Mouse (Mus musculus) heart, embryonic 12.5 days (tissue): ENCODE measurements around the gene Itpripl2. TPM values are rescaled to one million over a fixed set of nuclear protein-coding genes. Genes with fewer than 3 reads are reported as not detected.
A peak's percentile ranks its signal among the peaks of the same experiment; 100 is the strongest.

Experiments used
- ATAC-seq: fragments of 200-750 bp; cut with Nextera tagmentation; 2 replicates; pipeline ENCODE4 v1.8.0; 2017; ENCODE audit warnings: moderate TSS enrichment, moderate library complexity; ENCODE audit not compliant: insufficient number of reproducible peaks, low FRiP score
- H3K27ac ChIP-seq: fragments of 300-500 bp; sonication (generic); 2 replicates; pipeline ENCODE4 v1.5.1; 2016; ENCODE audit warnings: mild to moderate bottlenecking, moderate library complexity; ENCODE audit not compliant: poor library complexity, severe bottlenecking
- H3K27me3 ChIP-seq: fragments of 300-500 bp; sonication (generic); replicated peaks from 2 replicates; pipeline ENCODE4 v1.6.1; 2016; ENCODE audit warnings: mild to moderate bottlenecking, moderate library complexity
- H3K36me3 ChIP-seq: fragments of 300-500 bp; sonication (generic); 2 replicates; pipeline ENCODE4 v1.6.1; 2016; ENCODE audit warnings: mild to moderate bottlenecking, moderate library complexity
- H3K4me1 ChIP-seq: fragments of 300-500 bp; sonication (generic); replicated peaks from 2 replicates; pipeline ENCODE4 v1.6.1; 2016; ENCODE audit warnings: mild to moderate bottlenecking
- H3K4me2 ChIP-seq: fragments of 300-500 bp; sonication (generic); 2 replicates; pipeline ENCODE4 v1.6.1; 2016; ENCODE audit warnings: mild to moderate bottlenecking, moderate library complexity
- H3K4me3 ChIP-seq: fragments of 300-500 bp; sonication (generic); 2 replicates; pipeline ENCODE4 v1.5.1; 2016; ENCODE audit warnings: mild to moderate bottlenecking
- H3K9ac ChIP-seq: fragments of 300-500 bp; sonication (generic); 2 replicates; pipeline ENCODE4 v1.6.1; 2016; ENCODE audit warnings: mild to moderate bottlenecking, moderate library complexity
- H3K9me3 ChIP-seq: fragments of 300-500 bp; sonication (generic); replicated peaks from 2 replicates; pipeline ENCODE4 v1.6.1; 2016; ENCODE audit warnings: mild to moderate bottlenecking, moderate library complexity
- WGBS: fragments of 180-500 bp; shearing (Covaris S2); methylation state at CpG from one replicate; pipeline ENCODE4 v1.1.7; 2016; 5-methylcytosine and 5-hydroxymethylcytosine counted together
- polyA plus RNA-seq: library from polyadenylated mRNA; unstranded; fragments of >200 nt; fragmentation: Nextera tagmentation; extraction: Ambion mirVana; gene quantifications from 2 replicates; pipeline ENCODE4 v1.2.1, GENCODE M21; 2016

The Itpripl2 gene
- 3.7 and 4.1 TPM in 2 replicates for polyA plus RNA-seq

DNA sequence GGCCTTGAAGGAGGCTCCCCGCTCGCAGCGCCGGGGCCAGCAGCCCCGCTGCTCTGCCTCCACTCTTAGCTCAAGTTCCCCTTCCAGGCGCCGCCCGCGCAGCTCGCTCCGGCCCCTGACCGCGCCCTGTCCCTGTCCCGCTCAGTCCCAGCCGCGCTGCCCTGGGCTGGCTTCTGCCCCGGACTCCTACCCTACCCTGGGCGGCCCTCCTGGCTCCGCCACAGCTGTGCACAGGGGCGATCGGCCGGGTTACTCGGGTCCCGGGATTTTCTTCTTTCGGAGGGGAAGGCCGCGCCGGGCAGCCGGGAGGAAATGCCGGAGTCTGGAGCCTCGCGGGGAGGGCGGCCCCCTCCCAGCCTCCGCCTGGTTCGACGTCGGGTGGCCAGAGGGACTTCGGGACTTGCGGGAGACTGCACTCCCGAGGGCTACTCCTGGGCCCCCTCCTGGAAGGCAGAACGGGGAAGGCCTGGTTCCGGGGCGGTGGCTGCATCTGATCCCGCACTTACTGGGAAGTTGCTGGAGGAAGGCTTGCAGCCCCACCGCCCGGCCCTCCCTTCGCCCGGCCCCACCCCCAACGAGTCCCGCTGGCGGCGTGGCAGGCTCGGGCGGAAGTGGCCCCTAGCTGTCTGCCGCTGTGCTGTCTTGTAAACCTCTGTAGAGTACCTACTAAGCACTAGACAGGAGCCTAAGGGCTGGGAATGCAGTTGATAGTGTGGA, at the start of gene Itpripl2:
Gene Itpripl2 (minus strand): TSS at position 545 of the 717 bp plus-strand sequence.
- no peaks in the 10 kb centered on the region for H3K9me3 ChIP-seq
- under 1% methylated on average over 54 of the region's 55 CpGs for WGBS
- peak; percentile 76 for ATAC-seq
- H3K27ac ChIP-seq = peak within 1 kb of the TSS; percentile 67
- peaks cover 13% of the 10 kb centered on the region for H3K27me3 ChIP-seq
- peaks cover 37% of the 10 kb centered on the region for H3K4me1 ChIP-seq
- peaks cover 6% of the 10 kb centered on the region; the same call in 1 of the 2 replicates for H3K36me3 ChIP-seq
- H3K4me2 ChIP-seq = peak within 1 kb of the TSS; percentile 72
- peak within 1 kb of the TSS; percentile 86 for H3K9ac ChIP-seq
- H3K4me3 ChIP-seq = peak within 1 kb of the TSS; percentile 70

DNA sequence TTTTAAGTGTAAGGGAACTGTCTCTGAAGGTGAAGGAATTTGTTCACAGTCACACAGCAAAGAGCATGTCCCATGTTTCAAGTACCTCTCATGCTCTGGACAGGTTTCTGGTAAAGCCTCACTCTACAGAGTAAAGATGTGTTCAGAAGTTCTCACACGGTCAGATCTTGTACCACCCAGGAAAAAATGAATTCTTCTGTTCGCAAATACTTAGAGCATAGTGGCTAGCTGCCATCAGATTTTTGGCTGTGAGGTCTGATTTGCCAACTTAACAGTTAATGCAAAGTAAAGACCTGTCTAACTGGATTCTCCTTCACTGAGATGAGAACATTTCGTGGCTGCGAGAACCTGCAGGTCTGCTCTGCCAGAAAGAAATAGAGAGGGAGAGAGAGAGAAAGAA, 43.3 kb upstream of the Itpripl2 start:
- Histone ChIP-seq H3K36me3 (no peaks in the 10 kb centered on the region), H3K4me1 (no peaks in the 10 kb centered on the region), H3K9me3 (no peaks in the 10 kb centered on the region), H3K9ac (no peak overlapping the region), H3K4me2 (no peak overlapping the region), H3K27me3 (no peaks in the 10 kb centered on the region), H3K4me3 (no peak overlapping the region), H3K27ac (no peak overlapping the region)
- ATAC-seq = no peak
- WGBS = 84% methylated on average over 4 of the region's 4 CpGs

DNA sequence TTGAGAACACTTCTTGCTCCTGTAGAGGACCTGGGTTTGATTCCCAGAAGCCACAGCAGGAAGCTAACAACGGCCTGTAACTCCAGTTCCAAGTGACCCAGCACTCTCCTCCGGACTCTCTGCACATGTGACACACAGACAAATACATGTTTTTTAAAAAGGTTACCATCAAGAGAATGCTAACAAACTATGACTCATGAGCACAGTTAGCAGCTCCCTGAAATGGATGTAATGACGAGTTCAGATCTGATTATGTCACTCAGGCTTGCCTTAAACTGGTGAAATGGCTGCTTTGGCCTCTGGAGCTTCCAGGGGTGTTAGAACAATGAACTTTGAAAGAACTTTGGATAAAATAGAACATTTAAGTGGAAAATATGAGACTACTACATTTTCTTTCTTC, 42.6 kb upstream of the Itpripl2 start:
- WGBS = 75% methylated on average over 3 of the region's 3 CpGs
- Histone ChIP-seq H3K36me3 (peaks cover 2% of the 10 kb centered on the region), H3K4me2 (no peak overlapping the region), H3K27ac (no peak overlapping the region), H3K27me3 (no peaks in the 10 kb centered on the region), H3K4me3 (no peak overlapping the region), H3K9me3 (no peaks in the 10 kb centered on the region), H3K9ac (no peak overlapping the region), H3K4me1 (no peaks in the 10 kb centered on the region)
- ATAC-seq = no peak

DNA sequence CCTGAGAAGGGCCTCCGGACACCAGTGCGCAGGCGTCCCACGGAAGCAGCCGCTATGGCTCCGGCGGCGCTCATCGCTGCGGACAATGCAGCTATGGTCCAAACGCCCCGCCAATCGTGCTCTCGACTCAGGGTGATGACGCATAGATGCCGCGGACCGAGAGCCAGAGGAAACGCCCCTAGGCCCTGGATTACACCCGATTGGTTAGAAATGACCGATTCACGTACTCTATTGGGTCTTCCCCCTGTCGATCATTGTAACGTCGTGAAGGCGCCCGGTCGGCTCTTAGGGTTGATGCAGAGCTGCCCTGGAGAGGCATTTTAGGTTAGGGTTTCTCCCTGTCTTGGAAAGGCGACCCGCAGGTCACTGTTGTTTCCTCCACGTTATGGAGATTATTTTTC, 41.4 kb upstream of the Itpripl2 start, which contains the start of gene Coq7:
Gene Coq7 (minus strand): TSS at position 179 of the 401 bp plus-strand sequence.
- WGBS = 0% methylated on average over 31 of the region's 31 CpGs
- peak within 1 kb of the TSS; percentile 69 for H3K4me2 ChIP-seq
- peak within 1 kb of the TSS; percentile 81 for H3K9ac ChIP-seq
- H3K4me1 ChIP-seq = no peaks in the 10 kb centered on the region
- H3K4me3 ChIP-seq = peak within 1 kb of the TSS; percentile 78
- H3K27ac ChIP-seq = peak within 1 kb of the TSS; percentile 98
- H3K9me3 ChIP-seq = no peaks in the 10 kb centered on the region
- ATAC-seq = peak; percentile 99
- H3K27me3 ChIP-seq = no peaks in the 10 kb centered on the region
- H3K36me3 ChIP-seq = peaks cover 12% of the 10 kb centered on the region

DNA sequence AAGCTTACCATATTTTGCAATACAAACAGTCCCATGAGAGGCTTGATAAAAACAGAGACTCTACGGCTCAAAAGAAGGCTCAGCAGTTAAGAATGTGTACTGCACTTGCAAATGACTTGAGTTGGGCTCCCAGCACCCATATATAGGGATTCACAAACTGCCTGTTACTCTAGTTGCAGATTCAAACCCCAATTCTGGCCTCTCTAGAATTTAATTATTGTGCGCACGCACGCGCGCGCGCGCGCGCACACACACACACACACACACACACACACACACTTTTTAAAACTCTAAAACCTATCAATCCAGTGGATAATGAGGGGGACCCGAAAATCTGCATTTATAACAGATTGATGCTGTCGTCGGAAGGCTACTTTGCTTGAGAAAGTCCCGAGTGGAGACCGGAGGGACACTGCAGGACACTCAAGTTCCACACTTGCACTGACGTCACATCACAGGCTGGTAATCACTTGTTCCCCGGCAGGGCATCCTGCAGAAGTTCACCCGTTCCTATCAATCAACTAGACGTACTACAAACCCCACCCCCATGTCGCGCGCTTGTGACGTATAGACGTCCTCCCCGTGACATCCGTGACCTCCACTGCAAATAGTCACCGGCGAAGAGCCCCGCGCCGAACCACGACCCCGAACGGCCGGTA, 40.9 kb upstream of the Itpripl2 start:
- no peaks in the 10 kb centered on the region for H3K9me3 ChIP-seq
- no peaks in the 10 kb centered on the region for H3K4me1 ChIP-seq
- peak overlapping the region; percentile 81 for H3K9ac ChIP-seq
- H3K4me2 ChIP-seq = peak overlapping the region; percentile 69
- H3K27ac ChIP-seq = peak overlapping the region; percentile 98
- H3K36me3 ChIP-seq = peaks cover 17% of the 10 kb centered on the region
- no peaks in the 10 kb centered on the region for H3K27me3 ChIP-seq
- peak overlapping the region; percentile 78 for H3K4me3 ChIP-seq
- ATAC-seq = peak; percentile 96
- WGBS = under 1% methylated on average over 36 of the region's 36 CpGs

DNA sequence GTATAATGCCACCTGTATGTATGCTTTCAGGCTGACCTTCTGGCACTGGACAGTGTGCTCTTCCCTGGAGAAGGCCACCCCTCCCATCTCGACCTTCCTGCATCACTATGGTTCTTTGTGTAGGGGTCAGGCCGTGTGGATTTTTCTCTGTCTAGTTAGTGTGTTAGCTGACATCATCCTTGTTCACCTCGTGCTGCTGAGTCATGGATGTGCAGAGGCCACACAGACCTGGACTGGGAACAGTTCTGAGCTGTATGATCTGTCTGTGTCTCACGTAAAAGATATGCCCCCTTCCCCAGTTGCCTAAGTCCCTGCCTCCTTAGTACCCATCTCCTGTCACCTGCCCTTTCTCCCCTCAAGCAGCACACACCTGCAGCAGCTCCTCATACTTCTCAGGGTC, 35.2 kb upstream of the Itpripl2 start:
- Histone ChIP-seq H3K27ac (no peak overlapping the region), H3K4me3 (no peak overlapping the region), H3K27me3 (no peaks in the 10 kb centered on the region), H3K36me3 (peaks cover 63% of the 10 kb centered on the region), H3K9me3 (no peaks in the 10 kb centered on the region), H3K4me2 (no peak overlapping the region), H3K9ac (no peak overlapping the region), H3K4me1 (no peaks in the 10 kb centered on the region)
- WGBS = 82% methylated on average over 4 of the region's 4 CpGs
- ATAC-seq = no peak

DNA sequence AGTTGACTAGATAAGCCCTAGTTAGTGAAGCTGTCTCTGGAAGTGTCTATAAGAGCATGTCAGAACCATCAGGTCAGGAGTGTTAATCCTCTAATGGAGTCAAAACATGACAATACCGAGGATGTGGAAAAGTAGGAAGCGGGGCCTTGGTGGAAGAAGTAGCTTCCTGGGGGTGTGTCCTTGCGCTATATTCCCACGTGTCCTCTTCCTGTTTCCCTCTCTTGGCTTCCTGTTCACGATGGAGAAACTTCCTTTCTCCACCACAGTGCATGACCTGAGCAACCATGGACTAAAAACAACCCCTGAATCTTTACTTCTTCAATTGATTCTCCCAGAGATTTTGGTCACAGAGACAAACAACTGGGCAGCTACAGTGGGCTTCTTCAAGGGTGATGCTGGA, 30.3 kb upstream of the Itpripl2 start:
- ATAC-seq = no peak
- H3K27ac ChIP-seq = no peak overlapping the region
- peaks cover 41% of the 10 kb centered on the region for H3K36me3 ChIP-seq
- H3K4me2 ChIP-seq = no peak overlapping the region
- no peak overlapping the region for H3K9ac ChIP-seq
- no peak overlapping the region for H3K4me3 ChIP-seq
- H3K4me1 ChIP-seq = 0 out of 2 replicates have a peak, but pooled peaks cover 3% of the 10 kb centered on the region
- H3K9me3 ChIP-seq = no peaks in the 10 kb centered on the region
- 54% methylated on average over 5 of the region's 5 CpGs for WGBS
- H3K27me3 ChIP-seq = peaks cover 9% of the 10 kb centered on the region; the same call in 1 of the 2 replicates

DNA sequence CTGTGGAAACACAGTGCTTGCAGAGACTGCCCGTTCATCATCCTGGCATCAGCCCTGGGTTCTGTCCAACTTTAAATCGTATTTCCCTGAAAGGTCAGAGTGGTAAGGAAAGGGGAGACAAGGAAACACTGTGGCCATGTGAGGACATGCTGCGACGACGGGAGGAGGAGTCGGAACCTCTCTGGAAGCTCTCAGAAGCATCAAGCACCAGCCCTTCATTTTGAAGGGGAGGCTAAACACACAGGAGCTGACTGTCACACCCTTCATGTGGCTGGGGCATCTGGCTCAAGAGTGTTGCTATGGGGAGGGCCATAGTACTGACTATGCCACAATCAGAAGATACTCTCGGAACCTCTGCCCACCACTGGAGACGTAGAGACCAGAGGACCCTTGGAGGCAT, 27.9 kb upstream of the Itpripl2 start:
- H3K9ac ChIP-seq = no peak overlapping the region
- no peak overlapping the region for H3K4me2 ChIP-seq
- ATAC-seq = no peak
- 0 out of 2 replicates have a peak, but pooled peaks cover 3% of the 10 kb centered on the region for H3K4me1 ChIP-seq
- no peak overlapping the region for H3K27ac ChIP-seq
- no peak overlapping the region for H3K4me3 ChIP-seq
- 0 out of 2 replicates have a peak, but pooled peaks cover 3% of the 10 kb centered on the region for H3K9me3 ChIP-seq
- 72% methylated on average over 8 of the region's 8 CpGs for WGBS
- H3K27me3 ChIP-seq = peaks cover 9% of the 10 kb centered on the region; the same call in 1 of the 2 replicates
- peaks cover 18% of the 10 kb centered on the region for H3K36me3 ChIP-seq

DNA sequence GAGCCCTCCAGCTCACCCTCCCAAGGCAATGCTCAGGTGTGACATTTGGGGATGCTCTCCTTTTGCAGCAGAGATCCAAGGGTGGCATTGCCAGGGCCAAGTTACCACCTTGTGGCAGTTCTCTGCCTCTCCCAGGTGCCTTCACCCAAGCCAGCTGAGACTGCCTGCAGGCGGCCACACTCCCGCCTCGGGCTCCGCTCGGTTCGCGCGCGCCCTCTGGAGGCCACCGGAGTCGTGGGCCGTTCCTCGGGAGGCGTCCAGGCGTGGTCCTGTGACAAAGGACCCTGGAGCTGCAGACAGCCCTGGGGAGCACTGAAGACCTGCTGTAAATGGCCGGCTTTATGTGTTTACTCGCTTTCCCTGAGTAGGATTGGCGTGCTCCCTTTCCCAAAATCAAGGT, 26.9 kb upstream of the Itpripl2 start:
- Histone ChIP-seq H3K4me3 (no peak overlapping the region), H3K27ac (no peak overlapping the region), H3K36me3 (peaks cover 13% of the 10 kb centered on the region), H3K4me2 (no peak overlapping the region), H3K27me3 (peaks cover 9% of the 10 kb centered on the region; the same call in 1 of the 2 replicates), H3K9me3 (0 out of 2 replicates have a peak, but pooled peaks cover 3% of the 10 kb centered on the region), H3K9ac (no peak overlapping the region), H3K4me1 (peaks cover 4% of the 10 kb centered on the region)
- ATAC-seq = peak; percentile 56; the same call in 1 of the 2 replicates
- WGBS = 3% methylated on average over 18 of the region's 18 CpGs

DNA sequence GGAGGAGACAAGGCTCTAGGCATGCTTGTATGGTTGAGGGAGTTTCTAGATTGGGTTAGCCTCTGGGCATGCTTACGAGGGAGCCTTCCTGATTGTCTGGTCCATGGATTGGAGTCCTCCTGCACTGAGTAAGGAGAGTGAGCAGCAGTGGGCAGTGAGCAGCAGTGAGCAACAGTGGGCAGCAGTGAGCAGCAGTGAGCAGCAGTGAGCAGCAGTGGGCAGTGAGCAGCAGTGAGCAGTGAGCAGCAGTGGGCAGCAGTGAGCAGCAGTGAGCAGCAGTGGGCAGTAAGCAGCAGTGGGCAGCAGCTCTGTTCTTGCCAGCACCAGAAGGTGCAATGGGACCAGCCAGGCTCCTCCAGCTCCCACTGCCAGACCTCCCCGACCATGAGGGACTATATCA, 26.0 kb upstream of the Itpripl2 start:
- Histone ChIP-seq H3K27me3 (peaks cover 9% of the 10 kb centered on the region; the same call in 1 of the 2 replicates), H3K9me3 (0 out of 2 replicates have a peak, but pooled peaks cover 3% of the 10 kb centered on the region), H3K9ac (no peak overlapping the region), H3K27ac (no peak overlapping the region), H3K4me1 (peaks cover 13% of the 10 kb centered on the region), H3K4me2 (no peak overlapping the region), H3K36me3 (peaks cover 4% of the 10 kb centered on the region), H3K4me3 (no peak overlapping the region)
- 53% methylated on average over 2 of the region's 2 CpGs for WGBS
- no peak for ATAC-seq

DNA sequence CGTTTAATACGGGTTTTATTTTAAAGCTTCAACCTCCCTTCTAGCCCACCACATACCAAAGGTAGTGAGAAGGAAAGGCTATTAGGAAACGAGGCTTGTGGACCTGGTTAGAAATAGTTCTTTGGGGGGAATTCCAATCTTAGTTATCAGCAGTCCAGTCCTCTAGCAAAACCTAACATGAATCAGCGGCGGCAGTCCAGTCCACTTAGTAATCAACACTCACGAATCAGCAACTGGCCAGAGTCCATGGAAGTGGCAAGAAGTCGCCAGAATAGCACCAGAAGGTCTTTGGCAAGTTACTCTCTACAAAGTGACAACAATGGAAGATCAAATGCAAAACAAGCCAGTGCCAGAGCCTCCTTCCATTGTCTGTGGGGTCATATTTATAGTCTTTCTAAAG, 16.8 kb upstream of the Itpripl2 start:
- no peaks in the 10 kb centered on the region for H3K36me3 ChIP-seq
- peaks cover 11% of the 10 kb centered on the region; the same call in 1 of the 2 replicates for H3K27me3 ChIP-seq
- 29% methylated on average over 7 of the region's 7 CpGs for WGBS
- no peak overlapping the region for H3K4me3 ChIP-seq
- no peak overlapping the region for H3K4me2 ChIP-seq
- H3K27ac ChIP-seq = no peak overlapping the region
- H3K4me1 ChIP-seq = peaks cover 15% of the 10 kb centered on the region
- no peak overlapping the region for H3K9ac ChIP-seq
- ATAC-seq = no peak
- no peaks in the 10 kb centered on the region for H3K9me3 ChIP-seq
